Mouse (Mus musculus): ENCODE results near the gene Clec3b. TPM values are rescaled to one million over a fixed set of nuclear protein-coding genes. Genes with fewer than 3 reads are reported as not detected.

Clec3b gene
- polyA plus RNA-seq (2014; fragmentation: Nextera tagmentation; extraction: Ambion mirVana) = 0.36 TPM in 1 of 2 replicates, not detected in the other

DNA sequence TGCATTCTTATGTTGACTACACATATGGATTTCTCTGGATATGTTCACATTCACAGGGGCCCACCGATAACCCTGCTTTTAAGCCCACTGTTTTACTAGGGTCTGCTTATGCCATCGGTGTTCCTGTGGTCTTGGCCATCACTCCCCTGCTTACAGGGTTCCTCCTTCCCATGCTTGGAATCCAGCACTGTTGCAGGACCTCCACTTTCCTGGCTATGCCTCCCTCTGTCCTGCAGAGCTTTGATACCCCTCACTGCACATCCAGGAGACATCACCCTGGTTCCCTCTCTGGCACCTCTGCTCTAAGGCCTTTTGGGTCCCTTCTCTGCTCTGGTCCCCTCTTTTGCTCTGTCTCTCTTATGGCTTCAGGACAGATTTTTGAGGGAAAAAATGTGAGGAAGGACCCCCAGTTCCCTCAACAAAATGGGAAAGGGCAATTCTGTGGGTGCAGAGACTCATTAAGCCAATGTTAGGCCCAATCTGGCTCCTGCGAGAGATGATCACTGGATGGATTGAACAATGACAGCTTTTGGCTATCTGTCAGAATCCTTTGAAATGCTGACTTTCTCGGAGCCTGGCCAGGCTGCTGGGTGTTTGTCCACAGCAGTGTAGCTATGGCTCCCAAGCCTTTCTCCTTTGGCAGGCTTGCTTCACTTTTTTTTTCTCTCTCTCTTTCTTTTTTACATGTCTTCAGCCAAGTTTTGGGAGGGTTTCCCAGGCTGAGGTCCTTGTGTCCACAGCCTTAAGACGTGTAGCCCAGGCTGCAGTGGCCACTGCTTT is at the start of gene Clec3b:
Gene Clec3b, plus strand, starts transcription at position 706 of the 780 bp plus-strand sequence.
- Histone ChIP-seq H3K36me3 (ENCODE audit: control insufficient read depth, insufficient read depth, low read length) (no peaks in the 10 kb centered on the region), H3K9me3 (replicated peaks; ENCODE audit: control insufficient read depth, low read length) (no peaks in the 10 kb centered on the region), H3K9ac (ENCODE audit: low read length) (no peak within 1 kb of the TSS), H3K4me1 (ENCODE audit: control insufficient read depth, insufficient read depth, low read length) (no peaks in the 10 kb centered on the region), H3K4me2 (ENCODE audit: low read length) (no peak within 1 kb of the TSS), H3K4me3 (ENCODE audit: low read depth, low read length) (no peak within 1 kb of the TSS), H3K27ac (ENCODE audit: low read depth, low read length) (no peak within 1 kb of the TSS), H3K27me3 (replicated peaks; ENCODE audit: control insufficient read depth, insufficient read depth, low read length) (no peaks in the 10 kb centered on the region)
- 81% methylated on average over 5 of the region's 5 CpGs for WGBS
- DNase-seq (ENCODE audit: low spot score) (no peak), ATAC-seq (no peak)

DNA sequence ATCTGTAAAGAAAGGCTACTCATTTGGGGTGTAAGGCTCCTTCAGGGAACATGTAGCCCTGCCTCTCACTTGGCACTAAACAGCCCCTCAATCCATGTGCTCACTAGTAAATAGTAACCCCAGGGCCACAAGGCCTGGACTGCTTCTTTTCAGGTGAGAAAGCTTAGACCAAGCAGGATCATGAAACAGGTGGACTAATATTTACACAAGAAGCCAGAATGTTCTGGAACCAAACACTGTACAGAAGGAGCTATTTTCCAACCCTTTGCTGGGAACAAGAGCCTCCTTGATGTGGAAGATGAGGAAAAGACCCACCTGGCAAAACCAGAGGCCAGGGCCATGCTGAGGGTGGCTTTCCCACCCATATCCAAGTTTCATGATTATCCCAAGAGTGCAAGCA is 47.3 kb upstream of the Clec3b start:
- H3K4me3 ChIP-seq (ENCODE audit: low read depth, low read length) = no peak overlapping the region
- ATAC-seq (no peak), DNase-seq (ENCODE audit: low spot score) (no peak)
- no peaks in the 10 kb centered on the region for H3K4me1 ChIP-seq (ENCODE audit: control insufficient read depth, insufficient read depth, low read length)
- no peak overlapping the region for H3K9ac ChIP-seq (ENCODE audit: low read length)
- H3K9me3 ChIP-seq (replicated peaks; ENCODE audit: control insufficient read depth, low read length) = no peaks in the 10 kb centered on the region
- H3K4me2 ChIP-seq (ENCODE audit: low read length) = no peak overlapping the region
- no peaks in the 10 kb centered on the region for H3K27me3 ChIP-seq (replicated peaks; ENCODE audit: control insufficient read depth, insufficient read depth, low read length)
- peaks cover 44% of the 10 kb centered on the region for H3K36me3 ChIP-seq (ENCODE audit: control insufficient read depth, insufficient read depth, low read length)
- H3K27ac ChIP-seq (ENCODE audit: low read depth, low read length) = no peak overlapping the region

- ATAC-seq = no peak
- no peaks in the 10 kb centered on the region for H3K4me1 ChIP-seq (ENCODE audit: control insufficient read depth, insufficient read depth, low read length)
These were observed 46.4 kb upstream of the Clec3b start for GRCm38 (mm10) chr9:123104362-123104761.

GRCm38 (mm10) chr9:123107186-123107585 is 43.6 kb upstream of the Clec3b start:
- no peak for ATAC-seq
- peaks cover 19% of the 10 kb centered on the region for H3K36me3 ChIP-seq (ENCODE audit: control insufficient read depth, insufficient read depth, low read length)
- no peak overlapping the region for H3K4me2 ChIP-seq (ENCODE audit: low read length)
- no peak overlapping the region for H3K27ac ChIP-seq (ENCODE audit: low read depth, low read length)
- H3K9me3 ChIP-seq (replicated peaks; ENCODE audit: control insufficient read depth, low read length) = no peaks in the 10 kb centered on the region
- H3K9ac ChIP-seq (ENCODE audit: low read length) = no peak overlapping the region
- no peak for DNase-seq (ENCODE audit: low spot score)
- peaks cover 5% of the 10 kb centered on the region; the same call in 1 of the 2 replicates for H3K4me1 ChIP-seq (ENCODE audit: control insufficient read depth, insufficient read depth, low read length)
- no peak overlapping the region for H3K4me3 ChIP-seq (ENCODE audit: low read depth, low read length)
- no peaks in the 10 kb centered on the region for H3K27me3 ChIP-seq (replicated peaks; ENCODE audit: control insufficient read depth, insufficient read depth, low read length)
- WGBS = 90% methylated on average over 4 of the region's 4 CpGs

More at GRCm38 (mm10) chr9:123104362-123104761, 46.4 kb upstream of the Clec3b start:
- no peak overlapping the region for H3K4me3 ChIP-seq (ENCODE audit: low read depth, low read length)
- peaks cover 35% of the 10 kb centered on the region for H3K36me3 ChIP-seq (ENCODE audit: control insufficient read depth, insufficient read depth, low read length)
- no peaks in the 10 kb centered on the region for H3K27me3 ChIP-seq (replicated peaks; ENCODE audit: control insufficient read depth, insufficient read depth, low read length)
- H3K4me2 ChIP-seq (ENCODE audit: low read length) = no peak overlapping the region
- DNase-seq (ENCODE audit: low spot score) = no peak
- no peak overlapping the region for H3K9ac ChIP-seq (ENCODE audit: low read length)
- no peaks in the 10 kb centered on the region for H3K9me3 ChIP-seq (replicated peaks; ENCODE audit: control insufficient read depth, low read length)
- H3K27ac ChIP-seq (ENCODE audit: low read depth, low read length) = no peak overlapping the region

- peaks cover 14% of the 10 kb centered on the region; the same call in 1 of the 2 replicates for H3K36me3 ChIP-seq (ENCODE audit: control insufficient read depth, insufficient read depth, low read length)
- no peak for DNase-seq (ENCODE audit: low spot score)
- peaks cover 13% of the 10 kb centered on the region for H3K4me1 ChIP-seq (ENCODE audit: control insufficient read depth, insufficient read depth, low read length)
- H3K27me3 ChIP-seq (replicated peaks; ENCODE audit: control insufficient read depth, insufficient read depth, low read length) = no peaks in the 10 kb centered on the region
- WGBS = 94% methylated on average over 7 of the region's 7 CpGs
- no peak overlapping the region for H3K27ac ChIP-seq (ENCODE audit: low read depth, low read length)
- ATAC-seq = no peak
- no peak overlapping the region for H3K9ac ChIP-seq (ENCODE audit: low read length)
- no peaks in the 10 kb centered on the region for H3K9me3 ChIP-seq (replicated peaks; ENCODE audit: control insufficient read depth, low read length)
- H3K4me2 ChIP-seq (ENCODE audit: low read length) = no peak overlapping the region
- H3K4me3 ChIP-seq (ENCODE audit: low read depth, low read length) = no peak overlapping the region
These were observed 41.6 kb upstream of the Clec3b start for GRCm38 (mm10) chr9:123109188-123109587.

- peak; percentile 6 for DNase-seq (ENCODE audit: low spot score)
- 65% methylated on average over 8 of the region's 8 CpGs for WGBS
- Histone ChIP-seq H3K9me3 (replicated peaks; ENCODE audit: control insufficient read depth, low read length) (no peaks in the 10 kb centered on the region), H3K27me3 (replicated peaks; ENCODE audit: control insufficient read depth, insufficient read depth, low read length) (no peaks in the 10 kb centered on the region), H3K9ac (ENCODE audit: low read length) (peak overlapping the region; percentile 90), H3K4me2 (ENCODE audit: low read length) (peak overlapping the region; percentile 79), H3K36me3 (ENCODE audit: control insufficient read depth, insufficient read depth, low read length) (peaks cover 6% of the 10 kb centered on the region; the same call in 1 of the 2 replicates), H3K4me3 (ENCODE audit: low read depth, low read length) (peak overlapping the region; percentile 81; the same call in 1 of the 2 replicates), H3K4me1 (ENCODE audit: control insufficient read depth, insufficient read depth, low read length) (peaks cover 13% of the 10 kb centered on the region), H3K27ac (ENCODE audit: low read depth, low read length) (no peak overlapping the region)
- no peak for ATAC-seq
These were observed 39.0 kb upstream of the Clec3b start for GRCm38 (mm10) chr9:123111751-123112221.

- peaks cover 7% of the 10 kb centered on the region; the same call in 1 of the 2 replicates for H3K36me3 ChIP-seq (ENCODE audit: control insufficient read depth, insufficient read depth, low read length)
- no peaks in the 10 kb centered on the region for H3K27me3 ChIP-seq (replicated peaks; ENCODE audit: control insufficient read depth, insufficient read depth, low read length)
- DNase-seq (ENCODE audit: low spot score) = peak; percentile 94
- no peaks in the 10 kb centered on the region for H3K9me3 ChIP-seq (replicated peaks; ENCODE audit: control insufficient read depth, low read length)
- H3K4me1 ChIP-seq (ENCODE audit: control insufficient read depth, insufficient read depth, low read length) = peaks cover 13% of the 10 kb centered on the region
- H3K27ac ChIP-seq (ENCODE audit: low read depth, low read length) = peak within 1 kb of the TSS; percentile 91
- peak within 1 kb of the TSS; percentile 79 for H3K4me2 ChIP-seq (ENCODE audit: low read length)
- ATAC-seq = peak; percentile 97
- H3K4me3 ChIP-seq (ENCODE audit: low read depth, low read length) = peak within 1 kb of the TSS; percentile 81
- H3K9ac ChIP-seq (ENCODE audit: low read length) = peak within 1 kb of the TSS; percentile 90
- WGBS = under 1% methylated on average over 74 of the region's 79 CpGs
These were observed 37.8 kb upstream of the Clec3b start, which contains the start of the genes Zdhhc3 and Exosc7 for GRCm38 (mm10) chr9:123112805-123113521. TSS of gene Zdhhc3 (minus strand) at chr9:123113205. TSS of gene Exosc7 (plus strand) at chr9:123113215.

- no peak for ATAC-seq
- no peaks in the 10 kb centered on the region for H3K9me3 ChIP-seq (replicated peaks; ENCODE audit: control insufficient read depth, low read length)
- whole genome bisulfite sequencing = 62% methylated on average over 6 of the region's 6 CpGs
- peaks cover 13% of the 10 kb centered on the region for H3K4me1 ChIP-seq (ENCODE audit: control insufficient read depth, insufficient read depth, low read length)
- DNase-seq (ENCODE audit: low spot score) = no peak
- peak overlapping the region; percentile 81 for H3K4me3 ChIP-seq (ENCODE audit: low read depth, low read length)
- H3K27me3 ChIP-seq (replicated peaks; ENCODE audit: control insufficient read depth, insufficient read depth, low read length) = no peaks in the 10 kb centered on the region
- peak overlapping the region; percentile 79 for H3K4me2 ChIP-seq (ENCODE audit: low read length)
- H3K36me3 ChIP-seq (ENCODE audit: control insufficient read depth, insufficient read depth, low read length) = peaks cover 9% of the 10 kb centered on the region
- H3K27ac ChIP-seq (ENCODE audit: low read depth, low read length) = no peak overlapping the region
- peak overlapping the region; percentile 90; the same call in 1 of the 2 replicates for H3K9ac ChIP-seq (ENCODE audit: low read length)
These were observed 36.8 kb upstream of the Clec3b start for GRCm38 (mm10) chr9:123113931-123114330.
